Mouse (Mus musculus) heart, postnatal 0 days (tissue): ENCODE measurements around the gene Fchsd2. TPM values are rescaled to one million over a fixed set of nuclear protein-coding genes. Genes with fewer than 3 reads are reported as not detected.
A peak's percentile ranks its signal among the peaks of the same experiment; 100 is the strongest.

Experiments
- ATAC-seq: fragments of 200-750 bp; cut with Nextera tagmentation; 2 replicates; pipeline ENCODE4 v1.8.0; 2017; ENCODE audit warnings: low read depth, moderate number of reproducible peaks, moderate library complexity; ENCODE audit not compliant: insufficient read depth
- DNase-seq: peaks from one replicate; pipeline ENCODE4 v3.0.0-alpha.2; 2016; ENCODE audit warnings: low spot score
- H3K27ac ChIP-seq: fragments of 300-500 bp; sonication (generic); 2 replicates; pipeline ENCODE4 v1.5.1; 2014; ENCODE audit warnings: low read depth, mild to moderate bottlenecking
- H3K27me3 ChIP-seq: fragments of 300-500 bp; sonication (generic); 2 replicates; pipeline ENCODE4 v1.6.1; 2014; ENCODE audit warnings: low read length, mixed read lengths; ENCODE audit not compliant: control insufficient read depth, insufficient read depth
- H3K36me3 ChIP-seq: fragments of 300-500 bp; sonication (generic); replicated peaks from 2 replicates; pipeline ENCODE4 v1.6.1; 2014; ENCODE audit warnings: low read length, mixed read lengths; ENCODE audit not compliant: control insufficient read depth, insufficient read depth
- H3K4me1 ChIP-seq: fragments of 300-500 bp; sonication (generic); 2 replicates; pipeline ENCODE4 v1.6.1; 2014; ENCODE audit warnings: antibody characterized with exemption; ENCODE audit not compliant: control insufficient read depth, insufficient read depth
- H3K4me2 ChIP-seq: fragments of 300-500 bp; sonication (generic); 2 replicates; pipeline ENCODE4 v1.6.1; 2014; ENCODE audit warnings: low read depth, mild to moderate bottlenecking, low read length, moderate library complexity
- H3K4me3 ChIP-seq: fragments of 300-500 bp; sonication (generic); 2 replicates; pipeline ENCODE4 v1.5.1; 2014; ENCODE audit warnings: low read depth, low read length
- H3K9ac ChIP-seq: fragments of 300-500 bp; sonication (generic); replicated peaks from 2 replicates; pipeline ENCODE4 v1.6.1; 2014; ENCODE audit warnings: low read depth, low read length, mixed read lengths
- H3K9me3 ChIP-seq: fragments of 300-500 bp; sonication (generic); replicated peaks from 2 replicates; pipeline ENCODE4 v1.6.1; 2016; ENCODE audit warnings: low read length; ENCODE audit not compliant: control insufficient read depth
- CTCF ChIP-seq: IDR thresholded peaks from 2 replicates; pipeline ENCODE4 v1.5.1; 2016; ENCODE audit warnings: antibody characterized with exemption, control low read depth, low read depth
- EP300 ChIP-seq: IDR thresholded peaks from 2 replicates; pipeline ENCODE4 v1.6.1; 2016; ENCODE audit warnings: antibody characterized with exemption, low read depth
- WGBS: fragments of 180-500 bp; shearing (Covaris S2); extraction: QIAGEN DNeasy Blood & Tissue Kit; methylation state at CpG from one replicate; pipeline ENCODE4 v1.1.7; 2014; 5-methylcytosine and 5-hydroxymethylcytosine counted together
- polyA plus RNA-seq: library from polyadenylated mRNA; unstranded; fragments of >200 nt; fragmentation: Nextera tagmentation; extraction: Ambion mirVana; gene quantifications from 2 replicates; pipeline ENCODE4 v1.2.1, GENCODE M21; 2015
- total RNA-seq: library from RNA; depleted of rRNA; stranded (reverse); fragments of >200 nt; gene quantifications from 2 replicates; pipeline ENCODE4 v1.2.3, GENCODE M21; 2014; ENCODE audit warnings: low replicate concordance

Gene Fchsd2
- total and polyA plus RNA-seq, 2 experiments from 2014 or later = 8.7 to 19.3 TPM

- H3K27ac ChIP-seq = peak overlapping the region; percentile 69
- ATAC-seq (no peak), DNase-seq (no peak)
- H3K4me1 ChIP-seq = peaks cover 10% of the 10 kb centered on the region
- no peaks in the 10 kb centered on the region for H3K36me3 ChIP-seq
- no peak overlapping the region for H3K4me2 ChIP-seq
- H3K9me3 ChIP-seq = no peaks in the 10 kb centered on the region
- no peak overlapping the region for H3K4me3 ChIP-seq
- H3K27me3 ChIP-seq = no peaks in the 10 kb centered on the region
- TF ChIP-seq EP300 = no peak
- no peak for TF ChIP-seq CTCF
- WGBS = 68% methylated on average over 4 of the region's 4 CpGs
- no peak overlapping the region for H3K9ac ChIP-seq
These were observed 35.9 kb downstream of the Fchsd2 start for GRCm38 (mm10) chr7:101128536-101128935.

DNA sequence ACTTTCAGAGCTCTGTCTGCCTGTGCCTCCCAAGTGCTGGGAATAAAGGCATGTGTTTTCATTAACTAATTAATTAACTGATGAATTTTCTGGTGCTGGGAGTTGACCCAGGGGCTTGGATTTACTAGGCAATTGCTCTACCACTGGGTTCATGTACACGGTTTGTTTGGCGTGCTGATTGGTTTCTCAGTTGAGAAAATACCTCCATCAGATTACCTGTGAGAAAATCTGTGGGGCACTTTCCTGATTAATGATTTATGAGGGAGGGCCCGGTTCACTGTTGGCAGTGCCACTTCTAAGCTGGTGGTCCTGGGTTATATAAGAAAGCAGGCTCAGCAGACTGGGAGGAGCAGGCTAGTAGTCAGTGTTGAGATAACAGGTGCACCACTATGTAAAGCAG is 38.0 kb downstream of the Fchsd2 start:
- Histone ChIP-seq H3K4me3 (no peak overlapping the region), H3K27ac (no peak overlapping the region), H3K4me2 (no peak overlapping the region), H3K9ac (no peak overlapping the region), H3K4me1 (peaks cover 6% of the 10 kb centered on the region), H3K9me3 (no peaks in the 10 kb centered on the region), H3K36me3 (no peaks in the 10 kb centered on the region), H3K27me3 (no peaks in the 10 kb centered on the region)
- DNase-seq (no peak), ATAC-seq (no peak)
- WGBS = 83% methylated on average over 3 of the region's 3 CpGs
- TF ChIP-seq CTCF = no peak
- no peak for TF ChIP-seq EP300

DNA sequence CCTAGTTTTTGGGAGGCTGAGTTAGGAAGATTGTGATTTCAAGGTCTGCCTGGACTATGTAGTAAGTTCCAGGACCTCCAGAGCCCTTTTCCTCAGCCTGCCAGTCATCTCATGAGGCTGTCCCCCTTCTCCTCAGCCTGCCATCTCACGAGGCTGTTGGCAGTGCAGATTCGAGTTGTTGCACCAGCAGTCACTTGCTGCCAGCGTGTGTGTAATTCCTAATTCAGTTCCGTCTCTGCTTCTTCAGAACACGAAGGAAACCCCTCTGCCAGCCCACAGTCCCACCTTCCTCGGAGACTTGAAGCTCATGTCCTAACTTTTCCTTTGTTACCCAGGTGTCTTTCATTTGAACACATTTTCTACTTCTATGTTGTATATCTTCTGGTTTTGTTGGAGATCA is 38.6 kb downstream of the Fchsd2 start:
- H3K27ac ChIP-seq = no peak overlapping the region
- H3K36me3 ChIP-seq = no peaks in the 10 kb centered on the region
- TF ChIP-seq CTCF (no peak), EP300 (no peak)

GRCm38 (mm10) chr7:101133591-101133990 is 40.9 kb downstream of the Fchsd2 start:
- ATAC-seq (no peak), DNase-seq (no peak)
- Histone ChIP-seq H3K4me3 (no peak overlapping the region), H3K4me1 (no peaks in the 10 kb centered on the region; the same call in 1 of the 2 replicates), H3K27me3 (no peaks in the 10 kb centered on the region), H3K4me2 (no peak overlapping the region), H3K36me3 (no peaks in the 10 kb centered on the region), H3K9ac (no peak overlapping the region), H3K9me3 (no peaks in the 10 kb centered on the region), H3K27ac (no peak overlapping the region)
- no peak for TF ChIP-seq EP300
- no peak for TF ChIP-seq CTCF
- WGBS = 89% methylated on average over 2 of the region's 2 CpGs

More for the DNA sequence above, 38.6 kb downstream of the Fchsd2 start:
- H3K4me3 ChIP-seq = no peak overlapping the region
- peaks cover 6% of the 10 kb centered on the region for H3K4me1 ChIP-seq
- DNase-seq (no peak), ATAC-seq (no peak)
- no peak overlapping the region for H3K9ac ChIP-seq
- 68% methylated on average over 6 of the region's 6 CpGs for WGBS
- no peaks in the 10 kb centered on the region for H3K27me3 ChIP-seq
- no peak overlapping the region for H3K4me2 ChIP-seq
- no peaks in the 10 kb centered on the region for H3K9me3 ChIP-seq

- Histone ChIP-seq H3K4me2 (no peak overlapping the region), H3K4me3 (no peak overlapping the region), H3K4me1 (no peaks in the 10 kb centered on the region; the same call in 1 of the 2 replicates), H3K9ac (no peak overlapping the region), H3K36me3 (no peaks in the 10 kb centered on the region), H3K27me3 (no peaks in the 10 kb centered on the region), H3K27ac (no peak overlapping the region), H3K9me3 (no peaks in the 10 kb centered on the region)
- DNase-seq (no peak), ATAC-seq (no peak)
- no peak for TF ChIP-seq CTCF
- no peak for TF ChIP-seq EP300
- 96% methylated on average over 2 of the region's 2 CpGs for WGBS
These were observed 41.5 kb downstream of the Fchsd2 start for GRCm38 (mm10) chr7:101134117-101134516.

GRCm38 (mm10) chr7:101138819-101139218 is 46.2 kb downstream of the Fchsd2 start:
- Histone ChIP-seq H3K9me3 (no peaks in the 10 kb centered on the region), H3K4me1 (0 out of 2 replicates have a peak, but pooled peaks cover 3% of the 10 kb centered on the region), H3K36me3 (peaks cover 8% of the 10 kb centered on the region; the same call in 1 of the 2 replicates), H3K27me3 (no peaks in the 10 kb centered on the region), H3K27ac (no peak overlapping the region), H3K9ac (no peak overlapping the region), H3K4me3 (no peak overlapping the region), H3K4me2 (no peak overlapping the region)
- TF ChIP-seq EP300 = no peak
- TF ChIP-seq CTCF = no peak
- ATAC-seq (no peak), DNase-seq (no peak)
- WGBS = 48% methylated on average over 1 of the region's 1 CpGs
